Mouse (Mus musculus): ENCODE data around the gene Gm10320. TPM values are rescaled to one million over a fixed set of nuclear protein-coding genes. Genes with fewer than 3 reads are reported as not detected.

The Gm10320 gene
- polyA plus RNA-seq, 1 experiment from 2014 or later: 0.63 TPM

DNA sequence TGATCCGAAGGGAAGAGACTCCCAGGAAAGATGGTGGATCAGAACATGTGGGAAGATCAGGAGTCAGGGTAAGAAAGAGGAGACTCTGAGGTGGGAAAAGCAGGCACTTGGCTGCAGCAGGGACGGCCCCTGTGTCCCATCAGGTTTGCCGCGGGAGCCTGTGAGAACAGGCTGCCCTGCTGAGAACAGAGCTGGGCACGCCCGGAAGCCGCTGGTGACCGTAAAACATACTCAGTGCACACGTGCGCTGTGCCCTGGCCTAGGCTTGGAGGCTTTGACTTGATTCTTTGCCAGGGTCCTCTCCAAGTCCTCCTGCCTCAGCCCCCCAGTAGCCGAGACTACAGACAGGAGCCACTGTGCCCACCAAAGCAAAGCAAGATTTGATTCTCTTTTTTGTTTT lies 26.5 kb upstream of the Gm10320 start:
- Histone ChIP-seq H3K36me3 (no peaks in the 10 kb centered on the region), H3K4me2 (0 out of 2 replicates have a peak overlapping the region, but pooled peaks have one; percentile 8), H3K9ac (no peak overlapping the region), H3K4me1 (no peaks in the 10 kb centered on the region), H3K4me3 (no peak overlapping the region), H3K27ac (no peak overlapping the region), H3K9me3 (replicated peaks) (no peaks in the 10 kb centered on the region), H3K27me3 (replicated peaks) (peaks cover 17% of the 10 kb centered on the region; the same call in 1 of the 2 replicates)
- no peak for ATAC-seq
- 33% methylated on average over 11 of the region's 11 CpGs for WGBS (ENCODE audit: insufficient replicate concordance)

DNA sequence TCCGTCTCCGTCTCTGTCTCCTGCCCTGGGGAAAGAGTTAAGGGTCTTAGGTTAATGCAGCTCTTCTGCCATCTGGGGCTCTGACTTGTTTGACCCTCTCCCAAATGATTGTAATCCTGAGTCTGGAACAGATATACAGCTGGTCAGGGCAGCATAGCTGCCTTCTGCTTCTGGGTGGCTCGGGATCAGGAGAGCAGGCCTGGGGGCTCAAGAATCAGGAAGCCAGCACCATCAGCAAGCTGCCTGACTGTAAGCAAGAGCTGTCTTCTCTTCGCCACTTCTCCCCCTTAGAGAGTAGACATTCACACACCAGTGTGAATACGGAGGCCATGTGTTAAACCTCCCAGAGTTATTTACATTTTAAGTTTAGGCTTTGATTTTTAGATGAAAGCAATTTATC lies 25.9 kb upstream of the Gm10320 start:
- Histone ChIP-seq H3K36me3 (no peaks in the 10 kb centered on the region), H3K27me3 (replicated peaks) (peaks cover 17% of the 10 kb centered on the region; the same call in 1 of the 2 replicates), H3K9me3 (replicated peaks) (no peaks in the 10 kb centered on the region), H3K4me1 (no peaks in the 10 kb centered on the region), H3K4me2 (no peak overlapping the region), H3K9ac (no peak overlapping the region), H3K4me3 (no peak overlapping the region), H3K27ac (no peak overlapping the region)
- no peak for ATAC-seq
- WGBS (ENCODE audit: insufficient replicate concordance): 55% methylated on average over 5 of the region's 5 CpGs

DNA sequence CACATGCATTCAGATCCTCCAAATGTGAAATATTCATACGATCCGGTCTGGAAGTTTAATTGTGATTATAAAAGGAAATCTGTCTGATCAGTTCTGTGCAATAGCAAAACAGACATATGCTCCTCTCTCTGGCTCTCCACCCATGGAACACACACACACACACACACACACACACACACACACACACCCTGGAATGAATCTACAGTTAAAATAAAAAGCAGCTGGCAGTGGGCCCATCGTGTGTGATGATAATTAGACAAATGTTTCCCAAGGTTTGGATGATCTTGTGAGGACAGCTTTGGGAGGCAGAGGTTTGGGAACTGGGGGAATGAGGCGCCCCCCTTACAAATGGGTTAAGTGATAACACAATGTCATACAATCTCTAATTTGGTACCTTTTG lies 25.2 kb upstream of the Gm10320 start:
- H3K27me3 ChIP-seq (replicated peaks): peaks cover 17% of the 10 kb centered on the region; the same call in 1 of the 2 replicates
- H3K4me3 ChIP-seq: no peak overlapping the region
- H3K4me1 ChIP-seq: no peaks in the 10 kb centered on the region
- no peak overlapping the region for H3K4me2 ChIP-seq
- H3K27ac ChIP-seq: no peak overlapping the region
- no peak overlapping the region for H3K9ac ChIP-seq
- ATAC-seq: no peak
- H3K9me3 ChIP-seq (replicated peaks): no peaks in the 10 kb centered on the region
- no peaks in the 10 kb centered on the region for H3K36me3 ChIP-seq
- 55% methylated on average over 4 of the region's 4 CpGs for WGBS (ENCODE audit: insufficient replicate concordance)

DNA sequence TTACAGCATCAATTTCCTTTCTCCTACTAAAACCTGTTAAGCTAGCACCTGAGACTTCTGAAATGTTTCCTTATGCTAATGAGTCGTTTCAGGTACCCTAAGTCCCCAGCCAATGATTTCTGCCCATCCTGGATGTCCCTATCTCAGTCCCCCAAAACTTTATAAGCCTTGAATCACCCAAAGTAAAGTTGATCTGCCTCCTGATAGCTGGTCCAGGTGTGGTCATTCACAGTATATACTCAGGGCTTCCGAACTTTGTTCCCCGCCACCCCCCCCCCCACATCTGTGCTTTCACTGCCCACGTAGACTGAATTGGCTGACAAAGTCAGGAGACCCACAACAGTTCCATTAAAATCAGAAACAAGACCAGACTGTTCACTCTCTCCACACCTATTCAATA lies 20.3 kb upstream of the Gm10320 start:
- Histone ChIP-seq H3K36me3 (no peaks in the 10 kb centered on the region), H3K4me1 (no peaks in the 10 kb centered on the region), H3K27ac (no peak overlapping the region), H3K9me3 (replicated peaks) (no peaks in the 10 kb centered on the region), H3K9ac (no peak overlapping the region), H3K4me2 (no peak overlapping the region), H3K27me3 (replicated peaks) (peaks cover 34% of the 10 kb centered on the region), H3K4me3 (no peak overlapping the region)
- no peak for ATAC-seq
- WGBS (ENCODE audit: insufficient replicate concordance): 60% methylated on average over 4 of the region's 4 CpGs

DNA sequence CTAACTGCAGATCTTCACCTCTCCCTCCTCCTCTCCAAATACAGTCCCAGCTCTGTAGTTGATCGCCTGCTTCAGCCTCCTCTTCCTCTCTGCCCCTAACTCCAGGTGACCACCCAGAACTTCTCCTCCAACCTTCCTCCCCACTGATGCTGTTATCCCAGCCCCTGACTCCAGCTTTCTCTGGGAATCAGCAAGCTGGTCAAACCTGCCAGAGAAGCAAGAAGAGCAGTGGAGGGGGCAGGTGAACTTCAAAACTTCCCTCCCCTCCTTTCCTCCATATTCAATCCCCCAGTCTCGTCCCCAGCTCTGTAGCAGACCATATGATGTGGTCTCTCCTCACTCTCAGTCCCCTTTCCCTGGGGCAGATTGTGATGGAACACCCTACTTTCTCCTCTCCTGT lies 15.9 kb upstream of the Gm10320 start:
- no peak overlapping the region for H3K27ac ChIP-seq
- no peak for ATAC-seq
- no peak overlapping the region for H3K9ac ChIP-seq
- no peak overlapping the region for H3K4me3 ChIP-seq
- no peak overlapping the region for H3K4me2 ChIP-seq
- H3K36me3 ChIP-seq: no peaks in the 10 kb centered on the region
- no peaks in the 10 kb centered on the region for H3K9me3 ChIP-seq (replicated peaks)
- peaks cover 68% of the 10 kb centered on the region for H3K27me3 ChIP-seq (replicated peaks)
- WGBS (ENCODE audit: insufficient replicate concordance): 40% methylated on average over 2 of the region's 2 CpGs
- peaks cover 7% of the 10 kb centered on the region for H3K4me1 ChIP-seq

DNA sequence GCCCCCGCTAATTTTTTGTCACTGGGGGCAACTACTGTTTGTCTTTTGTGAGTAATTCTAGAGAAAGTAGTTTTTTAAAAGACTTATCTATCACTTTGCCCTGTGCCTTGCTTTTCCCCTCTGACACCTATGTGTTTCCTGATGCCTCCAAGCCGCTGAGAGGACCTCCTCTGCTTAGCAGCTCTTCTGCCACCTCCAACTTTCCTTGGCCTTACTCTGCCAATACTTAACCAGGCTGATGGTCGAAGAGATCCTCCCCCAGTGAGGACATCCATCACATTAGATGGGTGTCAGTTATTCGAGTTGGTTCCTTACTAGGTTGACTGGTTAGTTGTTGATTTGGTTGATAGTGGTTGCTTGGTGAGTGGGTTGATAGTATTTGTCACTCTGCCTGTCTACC lies 14.7 kb upstream of the Gm10320 start:
- Histone ChIP-seq H3K27me3 (replicated peaks) (peaks cover 80% of the 10 kb centered on the region), H3K27ac (no peak overlapping the region), H3K36me3 (no peaks in the 10 kb centered on the region), H3K4me3 (no peak overlapping the region), H3K9me3 (replicated peaks) (no peaks in the 10 kb centered on the region), H3K4me1 (peaks cover 7% of the 10 kb centered on the region), H3K4me2 (no peak overlapping the region), H3K9ac (no peak overlapping the region)
- 5% methylated on average over 4 of the region's 4 CpGs for WGBS (ENCODE audit: insufficient replicate concordance)
- ATAC-seq: no peak

DNA sequence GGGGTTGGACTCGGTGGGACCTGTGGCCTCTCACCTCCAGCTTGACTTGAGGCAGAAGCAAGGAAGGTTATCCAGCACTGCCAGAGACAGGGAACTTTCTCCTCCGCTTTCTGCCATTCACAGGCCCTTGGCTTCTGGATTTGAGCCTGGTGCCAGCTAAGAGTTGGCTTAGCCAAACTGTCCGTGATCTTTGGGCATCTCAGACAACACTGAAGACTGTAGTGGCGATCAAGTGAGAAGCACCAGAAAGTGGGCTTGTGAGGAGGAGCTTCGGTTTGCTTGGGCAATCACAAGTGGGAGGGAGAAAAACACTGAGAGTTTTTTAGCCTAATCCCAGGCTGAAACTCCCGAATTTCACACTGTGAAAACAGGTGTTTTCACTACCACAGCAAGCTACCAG lies 14.2 kb upstream of the Gm10320 start:
- 14% methylated on average over 6 of the region's 6 CpGs for WGBS (ENCODE audit: insufficient replicate concordance)

DNA sequence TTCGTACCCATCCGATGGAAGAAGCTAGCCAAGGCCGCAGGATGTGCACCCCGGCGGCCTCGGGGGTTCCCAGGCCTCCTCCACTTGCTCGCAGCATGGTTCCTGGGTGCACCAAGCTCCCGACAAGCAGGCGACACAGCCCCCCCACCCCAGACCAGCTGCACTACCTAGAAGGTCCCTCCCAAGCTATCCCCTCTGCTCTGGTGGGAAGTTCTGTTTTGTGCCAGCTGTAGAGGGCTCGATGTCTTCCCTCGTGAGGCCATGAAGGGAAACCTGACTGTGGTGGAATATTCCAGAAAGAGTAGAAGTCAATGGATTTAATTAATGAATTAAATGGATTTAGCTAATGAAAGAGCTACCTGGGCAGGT lies 13.7 kb upstream of the Gm10320 start:
- Histone ChIP-seq H3K4me1 (peaks cover 7% of the 10 kb centered on the region), H3K27me3 (replicated peaks) (peaks cover 90% of the 10 kb centered on the region), H3K9ac (no peak overlapping the region), H3K36me3 (no peaks in the 10 kb centered on the region), H3K9me3 (replicated peaks) (no peaks in the 10 kb centered on the region), H3K4me2 (no peak overlapping the region), H3K4me3 (no peak overlapping the region), H3K27ac (no peak overlapping the region)
- no peak for ATAC-seq
- 9% methylated on average over 11 of the region's 11 CpGs for WGBS (ENCODE audit: insufficient replicate concordance)

More for the DNA sequence above, 14.2 kb upstream of the Gm10320 start:
- Histone ChIP-seq H3K27me3 (replicated peaks) (peaks cover 85% of the 10 kb centered on the region), H3K9me3 (replicated peaks) (no peaks in the 10 kb centered on the region), H3K4me2 (no peak overlapping the region), H3K36me3 (no peaks in the 10 kb centered on the region), H3K9ac (no peak overlapping the region), H3K4me1 (peaks cover 7% of the 10 kb centered on the region), H3K4me3 (no peak overlapping the region), H3K27ac (no peak overlapping the region)
- no peak for ATAC-seq

DNA sequence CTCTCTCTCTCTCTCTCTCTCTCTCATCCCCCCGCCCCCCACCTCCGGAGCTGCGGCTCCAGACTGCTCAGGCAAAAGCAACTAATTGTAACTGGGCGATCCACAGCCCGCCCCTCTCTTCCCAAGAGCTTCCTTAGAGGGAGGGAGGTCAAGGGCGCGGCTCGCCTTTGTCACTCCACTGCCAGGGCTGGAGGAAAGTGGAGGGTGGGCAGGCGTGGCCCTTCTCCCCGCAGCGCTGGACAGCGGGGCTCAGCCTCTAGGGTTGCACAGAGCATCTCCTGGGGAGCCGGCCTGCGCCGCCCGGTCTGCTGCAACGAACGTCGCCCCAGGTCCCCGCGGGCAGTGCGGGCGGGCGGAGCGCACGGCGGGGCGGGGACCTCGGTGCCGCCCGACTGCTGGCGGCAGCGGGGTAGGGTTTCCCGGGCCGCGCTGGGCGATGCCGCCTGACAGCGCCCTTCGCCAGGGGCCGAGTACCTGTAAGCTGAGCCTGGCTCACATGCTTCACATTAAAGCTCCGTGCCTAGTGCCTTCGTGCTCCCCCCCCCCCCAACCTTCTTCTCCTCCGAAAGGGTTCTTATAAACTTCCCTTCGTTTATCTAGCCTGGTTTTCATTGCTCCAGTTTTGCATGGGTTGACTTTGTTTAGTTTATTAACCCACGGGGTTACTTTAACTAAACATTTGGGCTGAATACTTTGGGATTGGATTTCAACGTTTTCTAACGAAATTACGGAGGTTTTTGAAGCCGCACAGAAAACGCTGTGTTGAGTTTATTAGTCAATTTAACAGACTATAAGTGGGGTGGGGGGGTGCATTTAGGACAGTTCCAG lies 13.1 kb upstream of the Gm10320 start:
- peaks cover 94% of the 10 kb centered on the region for H3K27me3 ChIP-seq (replicated peaks)
- H3K27ac ChIP-seq: no peak overlapping the region
- H3K9ac ChIP-seq: no peak overlapping the region
- H3K4me3 ChIP-seq: peak overlapping the region; percentile 28
- H3K9me3 ChIP-seq (replicated peaks): no peaks in the 10 kb centered on the region
- ATAC-seq: no peak
- H3K36me3 ChIP-seq: no peaks in the 10 kb centered on the region
- H3K4me1 ChIP-seq: peaks cover 7% of the 10 kb centered on the region
- WGBS (ENCODE audit: insufficient replicate concordance): 1% methylated on average over 37 of the region's 51 CpGs
- H3K4me2 ChIP-seq: peak overlapping the region; percentile 54

DNA sequence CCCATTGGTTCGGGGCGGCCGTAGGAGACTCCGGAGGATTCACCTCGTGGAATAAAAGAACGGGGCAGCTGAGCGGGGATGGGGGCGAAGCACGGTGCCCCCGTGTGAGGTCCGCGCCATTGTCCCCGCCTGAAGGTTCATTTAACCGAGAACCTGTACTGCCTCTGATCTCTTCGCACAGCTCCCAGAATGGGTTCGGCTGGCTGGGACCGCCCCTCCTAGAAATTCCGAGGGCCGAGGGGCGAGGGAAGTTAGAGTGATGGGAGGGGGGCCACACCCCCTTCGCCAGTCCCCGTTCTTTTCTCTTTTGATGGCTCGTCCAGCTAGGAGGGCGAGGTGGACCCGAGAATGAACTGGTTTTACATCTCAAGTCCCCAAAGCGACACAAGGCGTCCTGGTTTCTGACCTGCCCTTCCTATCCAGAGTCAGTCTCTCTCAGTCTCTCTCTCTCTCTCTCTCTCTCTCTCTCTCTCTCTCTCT lies 12.4 kb upstream of the Gm10320 start:
- Histone ChIP-seq H3K4me3 (no peak overlapping the region), H3K27ac (no peak overlapping the region), H3K9ac (no peak overlapping the region), H3K4me1 (peaks cover 7% of the 10 kb centered on the region), H3K9me3 (replicated peaks) (no peaks in the 10 kb centered on the region), H3K27me3 (replicated peaks) (peaks cover 95% of the 10 kb centered on the region), H3K4me2 (peak overlapping the region; percentile 54), H3K36me3 (no peaks in the 10 kb centered on the region)
- ATAC-seq: no peak
- WGBS (ENCODE audit: insufficient replicate concordance): 2% methylated on average over 27 of the region's 27 CpGs

DNA sequence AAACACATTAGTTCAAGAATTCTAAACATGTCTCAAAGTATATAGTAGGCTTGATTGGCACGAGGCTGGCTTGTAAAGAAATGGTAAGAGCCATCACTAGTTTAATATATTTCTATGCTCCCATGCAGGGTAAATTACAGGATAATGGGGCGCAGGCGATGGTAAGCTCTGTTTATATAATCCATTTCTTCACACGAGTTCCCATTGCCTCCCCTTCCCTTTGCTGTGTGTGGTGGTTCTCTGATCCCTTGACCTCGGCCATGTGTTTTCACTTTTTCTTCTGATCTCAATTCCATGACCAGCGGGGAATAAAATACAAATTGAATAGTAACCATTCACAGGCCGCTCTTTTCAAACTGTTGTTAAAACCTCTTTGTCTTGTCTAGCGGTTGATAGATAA lies 11.8 kb upstream of the Gm10320 start:
- 2% methylated on average over 8 of the region's 8 CpGs for WGBS (ENCODE audit: insufficient replicate concordance)
- no peak for ATAC-seq
- Histone ChIP-seq H3K4me1 (peaks cover 7% of the 10 kb centered on the region), H3K27ac (no peak overlapping the region), H3K4me3 (no peak overlapping the region), H3K9ac (no peak overlapping the region), H3K36me3 (no peaks in the 10 kb centered on the region), H3K4me2 (no peak overlapping the region), H3K9me3 (replicated peaks) (no peaks in the 10 kb centered on the region), H3K27me3 (replicated peaks) (peaks cover 97% of the 10 kb centered on the region)

DNA sequence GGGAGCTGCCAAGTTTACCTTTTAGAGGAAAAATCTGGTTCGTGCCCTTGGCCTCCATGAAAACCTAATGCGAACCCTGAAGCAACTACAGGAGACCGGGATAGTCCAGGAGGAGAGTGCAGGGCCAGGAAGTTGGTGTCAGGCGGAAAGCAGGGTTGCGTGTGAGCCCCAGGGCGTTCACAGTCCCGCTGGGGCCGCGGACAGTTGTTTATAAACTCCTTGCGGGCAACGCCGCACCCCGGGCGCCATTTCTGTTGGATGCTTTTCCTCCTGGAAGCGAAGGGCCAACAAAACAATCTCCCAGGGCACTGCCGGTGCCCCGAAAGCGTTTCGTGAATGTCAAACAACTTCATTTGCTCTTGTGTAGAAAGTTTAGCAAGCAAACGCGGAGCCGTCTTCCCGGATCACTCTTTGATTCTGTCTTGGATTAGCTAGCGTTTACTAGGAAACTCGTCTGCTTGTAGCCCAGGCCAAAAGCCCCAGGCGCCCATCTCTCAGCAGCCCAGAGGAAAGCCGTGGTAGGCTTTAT lies 11.1 kb upstream of the Gm10320 start:
- Histone ChIP-seq H3K9me3 (replicated peaks) (no peaks in the 10 kb centered on the region), H3K4me3 (peak overlapping the region; percentile 9; the same call in 1 of the 2 replicates), H3K4me1 (peaks cover 7% of the 10 kb centered on the region), H3K27me3 (replicated peaks) (peaks cover 100% of the 10 kb centered on the region), H3K4me2 (peak overlapping the region; percentile 24; the same call in 1 of the 2 replicates), H3K9ac (no peak overlapping the region), H3K27ac (no peak overlapping the region), H3K36me3 (no peaks in the 10 kb centered on the region)
- no peak for ATAC-seq
- WGBS (ENCODE audit: insufficient replicate concordance): 1% methylated on average over 27 of the region's 27 CpGs
